Mouse (Mus musculus) hindbrain, embryonic 15.5 days (tissue): ENCODE measurements at regions not wholly inside any gene's neighbourhood (a gene's known extent, or its start where the extent isn't known, plus 50 kb on each side); places are given as distances from the start of the nearest gene placed in this dataset.

ENCODE experiments used
- ATAC-seq: fragments of 200-750 bp; cut with Nextera tagmentation; 2 replicates; pipeline ENCODE4 v1.8.0; 2017; ENCODE audit warnings: low read depth, moderate number of reproducible peaks, moderate TSS enrichment; ENCODE audit not compliant: low FRiP score
- H3K27ac ChIP-seq: fragments of 300-500 bp; sonication (generic); replicated peaks from 2 replicates; pipeline ENCODE4 v1.5.1; 2015; ENCODE audit warnings: mild to moderate bottlenecking, inconsistent platforms
- H3K27me3 ChIP-seq: fragments of 300-500 bp; sonication (generic); 2 replicates; pipeline ENCODE4 v1.6.1; 2015; ENCODE audit warnings: control low read depth, inconsistent platforms
- H3K36me3 ChIP-seq: fragments of 300-500 bp; sonication (generic); 2 replicates; pipeline ENCODE4 v1.6.1; 2015; ENCODE audit warnings: control low read depth, inconsistent platforms
- H3K4me1 ChIP-seq: fragments of 300-500 bp; sonication (generic); replicated peaks from 2 replicates; pipeline ENCODE4 v1.6.1; 2015; ENCODE audit warnings: control low read depth, inconsistent platforms
- H3K4me2 ChIP-seq: fragments of 300-500 bp; sonication (generic); 2 replicates; pipeline ENCODE4 v1.6.1; 2015; ENCODE audit warnings: moderate library complexity, mild to moderate bottlenecking, inconsistent platforms
- H3K4me3 ChIP-seq: fragments of 300-500 bp; sonication (generic); 2 replicates; pipeline ENCODE4 v1.5.1; 2015; ENCODE audit warnings: mild to moderate bottlenecking, inconsistent platforms
- H3K9ac ChIP-seq: fragments of 300-500 bp; sonication (generic); 2 replicates; pipeline ENCODE4 v1.6.1; 2015; ENCODE audit warnings: inconsistent platforms
- H3K9me3 ChIP-seq: fragments of 300-500 bp; sonication (generic); 2 replicates; pipeline ENCODE4 v1.6.1; 2016; ENCODE audit warnings: control low read depth, inconsistent platforms
- WGBS: fragments of 180-500 bp; shearing (Covaris S2); methylation state at CpG from one replicate; pipeline ENCODE4 v1.1.7; 2015; 5-methylcytosine and 5-hydroxymethylcytosine counted together

- no peak overlapping the region for H3K27ac ChIP-seq
- H3K4me1 ChIP-seq, result no peaks in the 10 kb centered on the region
- no peak for ATAC-seq
- 87% methylated on average over 18 of the region's 18 CpGs for WGBS
- no peak overlapping the region for H3K4me2 ChIP-seq
- no peaks in the 10 kb centered on the region for H3K27me3 ChIP-seq
- no peaks in the 10 kb centered on the region for H3K9me3 ChIP-seq
- H3K4me3 ChIP-seq, result no peak overlapping the region
- no peaks in the 10 kb centered on the region for H3K36me3 ChIP-seq
- H3K9ac ChIP-seq, result no peak overlapping the region
These were observed 170.2 kb upstream of the Hey2 start for GRCm38 (mm10) chr10:31012669-31013358.

GRCm38 (mm10) chr10:31009955-31010254, 167.3 kb upstream of the Hey2 start:
- 54% methylated on average over 1 of the region's 1 CpGs for WGBS
- no peaks in the 10 kb centered on the region for H3K9me3 ChIP-seq
- no peak overlapping the region for H3K27ac ChIP-seq
- no peak overlapping the region for H3K4me3 ChIP-seq
- H3K27me3 ChIP-seq, result no peaks in the 10 kb centered on the region
- no peak overlapping the region for H3K9ac ChIP-seq
- no peak overlapping the region for H3K4me2 ChIP-seq
- no peaks in the 10 kb centered on the region for H3K36me3 ChIP-seq
- no peaks in the 10 kb centered on the region for H3K4me1 ChIP-seq
- peak; percentile 48; the same call in 1 of the 2 replicates for ATAC-seq

GRCm38 (mm10) chr10:31009128-31009954, 166.7 kb upstream of the Hey2 start:
- WGBS, result 76% methylated on average over 5 of the region's 5 CpGs
- H3K4me1 ChIP-seq, result no peaks in the 10 kb centered on the region

GRCm38 (mm10) chr10:30998163-30998944, 155.8 kb upstream of the Hey2 start:
- WGBS, result 75% methylated on average over 12 of the region's 12 CpGs
- no peak overlapping the region for H3K9ac ChIP-seq
- H3K27ac ChIP-seq, result no peak overlapping the region
- H3K4me3 ChIP-seq, result no peak overlapping the region
- no peaks in the 10 kb centered on the region for H3K36me3 ChIP-seq
- no peaks in the 10 kb centered on the region for H3K9me3 ChIP-seq
- no peaks in the 10 kb centered on the region for H3K27me3 ChIP-seq
- no peak for ATAC-seq
- H3K4me1 ChIP-seq, result no peaks in the 10 kb centered on the region
- H3K4me2 ChIP-seq, result no peak overlapping the region

More at GRCm38 (mm10) chr10:31009128-31009954, 166.7 kb upstream of the Hey2 start:
- no peak overlapping the region for H3K9ac ChIP-seq
- no peaks in the 10 kb centered on the region for H3K9me3 ChIP-seq
- H3K27me3 ChIP-seq, result no peaks in the 10 kb centered on the region
- no peak overlapping the region for H3K27ac ChIP-seq
- H3K36me3 ChIP-seq, result no peaks in the 10 kb centered on the region
- H3K4me3 ChIP-seq, result no peak overlapping the region
- H3K4me2 ChIP-seq, result no peak overlapping the region
- no peak for ATAC-seq

- no peaks in the 10 kb centered on the region for H3K36me3 ChIP-seq
- no peak overlapping the region for H3K4me3 ChIP-seq
- no peaks in the 10 kb centered on the region; the same call in 1 of the 2 replicates for H3K9me3 ChIP-seq
- H3K4me2 ChIP-seq, result no peak overlapping the region
- no peak overlapping the region for H3K9ac ChIP-seq
- no peak overlapping the region for H3K27ac ChIP-seq
- no peaks in the 10 kb centered on the region for H3K27me3 ChIP-seq
- no peak for ATAC-seq
- WGBS, result 85% methylated on average over 3 of the region's 3 CpGs
- H3K4me1 ChIP-seq, result no peaks in the 10 kb centered on the region
These were observed 149.6 kb upstream of the Hey2 start for GRCm38 (mm10) chr10:30992167-30992566.

- Histone ChIP-seq H3K36me3 (no peaks in the 10 kb centered on the region), H3K9me3 (no peaks in the 10 kb centered on the region), H3K4me2 (peak overlapping the region; percentile 54), H3K4me3 (peak overlapping the region; percentile 21), H3K4me1 (peaks cover 13% of the 10 kb centered on the region; the same call in 1 of the 2 replicates), H3K27me3 (no peaks in the 10 kb centered on the region), H3K9ac (no peak overlapping the region), H3K27ac (0 out of 2 replicates have a peak overlapping the region, but pooled peaks have one; percentile 36)
- 1% methylated on average over 8 of the region's 8 CpGs for WGBS
- ATAC-seq, result peak; percentile 86
These were observed 137.8 kb upstream of the Hey2 start for GRCm38 (mm10) chr10:30980279-30980968.

GRCm38 (mm10) chr10:30979766-30980165, 137.2 kb upstream of the Hey2 start:
- no peaks in the 10 kb centered on the region for H3K36me3 ChIP-seq
- H3K9ac ChIP-seq, result no peak overlapping the region
- no peak overlapping the region for H3K27ac ChIP-seq
- H3K27me3 ChIP-seq, result no peaks in the 10 kb centered on the region
- peak overlapping the region; percentile 21; the same call in 1 of the 2 replicates for H3K4me3 ChIP-seq
- H3K4me2 ChIP-seq, result peak overlapping the region; percentile 54
- no peak for ATAC-seq
- no peaks in the 10 kb centered on the region for H3K9me3 ChIP-seq
- 15% methylated on average over 3 of the region's 3 CpGs for WGBS
- H3K4me1 ChIP-seq, result peaks cover 13% of the 10 kb centered on the region; the same call in 1 of the 2 replicates

- H3K27me3 ChIP-seq, result no peaks in the 10 kb centered on the region
- 98% methylated on average over 1 of the region's 1 CpGs for WGBS
- H3K4me1 ChIP-seq, result no peaks in the 10 kb centered on the region
- H3K4me2 ChIP-seq, result no peak overlapping the region
- no peak overlapping the region for H3K4me3 ChIP-seq
- H3K27ac ChIP-seq, result no peak overlapping the region
- no peaks in the 10 kb centered on the region for H3K36me3 ChIP-seq
- ATAC-seq, result no peak
- no peak overlapping the region for H3K9ac ChIP-seq
- H3K9me3 ChIP-seq, result no peaks in the 10 kb centered on the region
These were observed 123.6 kb upstream of the Hey2 start for GRCm38 (mm10) chr10:30966176-30966575.

- H3K9me3 ChIP-seq, result no peaks in the 10 kb centered on the region
- no peak overlapping the region for H3K4me3 ChIP-seq
- no peaks in the 10 kb centered on the region for H3K36me3 ChIP-seq
- no peak overlapping the region for H3K4me2 ChIP-seq
- no peak overlapping the region for H3K27ac ChIP-seq
- H3K27me3 ChIP-seq, result no peaks in the 10 kb centered on the region
- 78% methylated on average over 3 of the region's 3 CpGs for WGBS
- no peaks in the 10 kb centered on the region for H3K4me1 ChIP-seq
- ATAC-seq, result no peak
- H3K9ac ChIP-seq, result no peak overlapping the region
These were observed 111.2 kb upstream of the Hey2 start for GRCm38 (mm10) chr10:30953825-30954224.

GRCm38 (mm10) chr10:30952410-30952809, 109.8 kb upstream of the Hey2 start:
- Histone ChIP-seq H3K4me3 (no peak overlapping the region), H3K9ac (no peak overlapping the region), H3K9me3 (no peaks in the 10 kb centered on the region), H3K36me3 (no peaks in the 10 kb centered on the region), H3K4me2 (no peak overlapping the region), H3K27me3 (no peaks in the 10 kb centered on the region), H3K27ac (no peak overlapping the region), H3K4me1 (no peaks in the 10 kb centered on the region)
- no peak for ATAC-seq
- WGBS, result 68% methylated on average over 2 of the region's 2 CpGs

GRCm38 (mm10) chr10:30946601-30947000, 104.0 kb upstream of the Hey2 start:
- H3K4me2 ChIP-seq, result no peak overlapping the region
- H3K4me1 ChIP-seq, result no peaks in the 10 kb centered on the region
- H3K9ac ChIP-seq, result no peak overlapping the region
- 84% methylated on average over 4 of the region's 4 CpGs for WGBS
- no peaks in the 10 kb centered on the region for H3K9me3 ChIP-seq
- ATAC-seq, result no peak
- H3K27me3 ChIP-seq, result no peaks in the 10 kb centered on the region
- no peaks in the 10 kb centered on the region for H3K36me3 ChIP-seq
- H3K27ac ChIP-seq, result no peak overlapping the region
- H3K4me3 ChIP-seq, result no peak overlapping the region
